In the genomic region with DNA sequence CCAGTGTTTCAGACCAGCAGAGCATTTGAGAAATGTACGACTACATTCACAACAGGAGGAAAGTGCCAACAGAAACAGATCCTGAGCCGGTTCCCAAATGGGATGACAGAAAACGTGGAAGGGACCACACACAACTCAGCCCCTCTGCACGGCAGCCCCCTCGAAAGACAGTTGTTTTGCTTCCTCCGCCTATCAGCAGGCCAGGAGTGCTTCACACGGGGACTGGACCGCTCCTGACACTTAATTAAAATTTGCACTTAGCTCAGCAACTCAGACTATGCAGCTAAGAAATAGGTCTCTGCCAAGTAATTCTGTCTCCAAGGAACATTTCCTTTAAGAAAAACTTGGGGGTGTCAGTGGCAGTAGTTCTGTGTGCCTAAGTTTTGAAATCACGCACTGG, we compare ENCODE assay signal across 14 mouse cellular contexts.
"Had no signal": no experiment of that assay in that cellular context is flagged by ENCODE, and none has a peak within 500 bp of the region (broad histone marks: within the 10 kb centered on the region; RNA-seq: fewer than 3 reads in every experiment).

No protein-coding gene starts in this region.

- H3K9me3 ChIP-seq: intestine, embryonic 15.5 days; midbrain, embryonic 13.5 days; neural tube, embryonic 15.5 days had no signal

- H3K4me1 ChIP-seq: intestine, embryonic 15.5 days; midbrain, embryonic 13.5 days; neural tube, embryonic 15.5 days had no signal

- DNase-seq: kidney, adult 18-20 months; kidney, postnatal 10 days; kidney, postnatal 4 days; left cerebral cortex, postnatal 4 days; lung, adult 18-20 months; right cerebral cortex, adult 18-20 months; right cerebral cortex, postnatal 25 days; thymus, postnatal 14 days had no signal

- H3K9ac ChIP-seq: intestine, embryonic 15.5 days; liver, embryonic 14.5 days; midbrain, embryonic 13.5 days; neural tube, embryonic 15.5 days had no signal

- H3K4me3 ChIP-seq: intestine, embryonic 15.5 days; layer of hippocampus, adult 2 months; midbrain, embryonic 13.5 days; myocyte; neural tube, embryonic 15.5 days had no signal

- H3K27me3 ChIP-seq: intestine, embryonic 15.5 days; midbrain, embryonic 13.5 days; neural tube, embryonic 15.5 days had no signal

- ATAC-seq: intestine, embryonic 15.5 days; midbrain, embryonic 13.5 days had no signal

- H3K4me2 ChIP-seq: intestine, embryonic 15.5 days; midbrain, embryonic 13.5 days; neural tube, embryonic 15.5 days had no signal

- H3K27ac ChIP-seq: intestine, embryonic 15.5 days; layer of hippocampus, adult 2 months; liver, embryonic 14.5 days; midbrain, embryonic 13.5 days; neural tube, embryonic 15.5 days had no signal

- H3K36me3 ChIP-seq: intestine, embryonic 15.5 days; midbrain, embryonic 13.5 days; neural tube, embryonic 15.5 days had no signal
